Mouse (Mus musculus): ENCODE measurements around the gene Arl5b.

Gene Arl5b

DNA sequence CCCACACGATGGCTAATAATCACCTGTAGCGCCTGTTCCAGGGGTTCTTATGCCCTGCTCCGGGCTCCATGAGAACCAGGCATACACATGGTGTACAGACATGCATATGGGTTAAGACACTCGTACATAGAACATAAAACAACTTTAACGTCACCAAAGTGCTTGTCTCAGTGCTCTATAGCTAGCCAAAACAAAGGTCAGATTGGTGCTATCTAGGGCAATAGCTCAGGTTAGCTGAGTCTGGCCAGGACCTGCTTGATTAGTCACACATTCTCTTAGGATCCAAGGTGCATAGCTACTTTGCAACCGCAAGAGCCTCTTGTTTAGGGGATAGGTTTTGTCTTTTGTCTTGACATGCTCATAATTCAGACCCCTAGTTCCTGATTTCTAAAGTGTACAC is 63.5 kb downstream of the Arl5b start:
- DNase-seq = no peak

DNA sequence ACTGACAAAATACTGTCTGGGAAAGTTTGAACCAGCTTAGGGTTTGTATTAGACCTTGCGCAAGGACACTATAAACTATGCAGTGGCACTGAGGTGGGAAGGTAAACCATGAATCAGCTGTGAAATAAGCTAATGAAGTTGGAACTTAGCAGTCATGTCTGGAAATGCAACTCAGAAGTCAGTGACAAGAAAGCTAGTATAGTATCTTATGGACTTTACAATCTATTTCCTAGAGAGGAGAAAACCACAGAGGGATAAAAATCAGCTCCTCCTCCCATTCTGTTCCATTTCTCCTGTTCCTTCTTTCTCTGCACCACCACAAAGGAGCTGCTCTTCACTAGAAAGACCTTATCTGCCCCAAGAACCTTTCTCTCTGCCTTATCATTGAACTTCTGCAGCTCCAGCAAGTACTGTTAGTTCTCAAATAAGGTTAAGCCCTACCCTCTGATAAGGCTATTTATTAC is 72.1 kb downstream of the Arl5b start:
- DNase-seq = no peak

Data from cerebellum, adult 8-10 months (tissue).